Mouse (Mus musculus) CH12.LX (cell line): Measurements from ENCODE around the gene Eif3m. TPM values are rescaled to one million over a fixed set of nuclear protein-coding genes. Genes with fewer than 3 reads are reported as not detected.

ENCODE experiments used
- DNase-seq: peaks from one replicate; pipeline ENCODE4 v3.0.0-alpha.2; 2013; ENCODE audit errors: extremely low read depth
- H3K27ac ChIP-seq: 2 replicates; pipeline ENCODE4 v1.5.1; 2012; ENCODE audit warnings: low read depth, mild to moderate bottlenecking, control low read depth, moderate library complexity; ENCODE audit not compliant: insufficient read depth
- H3K27me3 ChIP-seq: replicated peaks from 2 replicates; pipeline ENCODE3; 2012; ENCODE audit warnings: inconsistent platforms
- H3K36me3 ChIP-seq, 2 experiments: replicated peaks in 1 of 2; 2 replicates each; pipeline versions ENCODE3 to v1.6.1; 2012; ENCODE audit warnings: inconsistent platforms in 1 of 2, low read length in 1 of 2, mild to moderate bottlenecking in 1 of 2, mixed read lengths in 1 of 2, moderate library complexity in 1 of 2; ENCODE audit not compliant: control insufficient read depth in 1 of 2, insufficient read depth in 1 of 2
- H3K4me1 ChIP-seq, 2 experiments: 2 replicates each; pipeline ENCODE4 v1.6.1; 2012; ENCODE audit warnings: inconsistent platforms in 1 of 2, moderate library complexity in 1 of 2; ENCODE audit not compliant: insufficient read depth in 2 of 2, control insufficient read depth in 1 of 2
- H3K4me2 ChIP-seq: 2 replicates; pipeline ENCODE4 v1.6.1; 2012; ENCODE audit warnings: low read depth, mild to moderate bottlenecking, control low read depth; ENCODE audit not compliant: poor library complexity, insufficient read depth, severe bottlenecking
- H3K4me3 ChIP-seq, 3 experiments: fragments of 150-350 bp in 1 of 3; sonication (generic) in 1 of 3; replicated peaks in 1 of 3; 2 replicates each; pipeline versions ENCODE3 to v1.5.1; 2011 to 2012; ENCODE audit warnings: low read depth in 2 of 3, low read length in 2 of 3, mild to moderate bottlenecking in 2 of 3, moderate library complexity in 2 of 3, control low read depth in 1 of 3, improper control_type of control experiment in 1 of 3, inconsistent platforms in 1 of 3, mixed read lengths in 1 of 3; ENCODE audit not compliant: poor library complexity in 1 of 3
- H3K79me2 ChIP-seq: replicated peaks from 2 replicates; pipeline ENCODE4 v1.6.1; 2012; ENCODE audit warnings: mild to moderate bottlenecking, moderate library complexity; ENCODE audit not compliant: control insufficient read depth, poor library complexity, insufficient read depth, severe bottlenecking; ENCODE audit errors: extremely low read depth
- H3K9ac ChIP-seq: 2 replicates; pipeline ENCODE4 v1.6.1; 2012; ENCODE audit warnings: low read depth, mild to moderate bottlenecking, control low read depth, moderate library complexity; ENCODE audit not compliant: insufficient read depth
- H3K9me3 ChIP-seq: replicated peaks from 2 replicates; pipeline ENCODE3; 2012; ENCODE audit warnings: low read length, inconsistent platforms, mixed read lengths
- CHD2 ChIP-seq: IDR thresholded peaks from 2 replicates; pipeline ENCODE4 v1.6.1; 2011; ENCODE audit warnings: low read length, improper control_type of control experiment
- EP300 ChIP-seq: IDR thresholded peaks from 2 replicates; pipeline ENCODE4 v1.6.1; 2011; ENCODE audit warnings: low read length, improper control_type of control experiment
- ETS1 ChIP-seq: conservative IDR thresholded peaks from 2 replicates; pipeline ENCODE4 v1.6.1; 2012; ENCODE audit warnings: low read depth, mild to moderate bottlenecking, inconsistent platforms, low read length, improper control_type of control experiment, moderate library complexity
- HCFC1 ChIP-seq: IDR thresholded peaks from 2 replicates; pipeline ENCODE4 v1.6.1; 2012; ENCODE audit warnings: low read depth, mild to moderate bottlenecking, inconsistent platforms, low read length, improper control_type of control experiment
- JUN ChIP-seq: IDR thresholded peaks from 2 replicates; pipeline ENCODE4 v1.6.1; 2011; ENCODE audit warnings: low read depth, mild to moderate bottlenecking, low read length, improper control_type of control experiment, moderate library complexity; ENCODE audit not compliant: insufficient read depth
- JUND ChIP-seq: conservative IDR thresholded peaks from 2 replicates; pipeline ENCODE4 v1.6.1; 2011; ENCODE audit warnings: low read depth, low read length, improper control_type of control experiment
- KAT2A ChIP-seq: IDR thresholded peaks from 2 replicates; pipeline ENCODE4 v1.6.1; 2012; ENCODE audit warnings: low read length, improper control_type of control experiment, inconsistent platforms; ENCODE audit not compliant: insufficient replicate concordance
- MYC ChIP-seq: IDR thresholded peaks from 2 replicates; pipeline ENCODE4 v1.6.1; 2011; ENCODE audit warnings: low read depth, mild to moderate bottlenecking, improper control_type of control experiment, low read length
- NELFE ChIP-seq: IDR thresholded peaks from 2 replicates; pipeline ENCODE4 v1.6.1; 2011; ENCODE audit warnings: low read depth, low read length, improper control_type of control experiment
- RAD21 ChIP-seq: IDR thresholded peaks from 2 replicates; pipeline ENCODE4 v1.6.1; 2011; ENCODE audit warnings: low read depth, mild to moderate bottlenecking, low read length, improper control_type of control experiment, moderate library complexity
- SMC3 ChIP-seq: IDR thresholded peaks from 2 replicates; pipeline ENCODE4 v1.6.1; 2011; ENCODE audit warnings: low read depth, low read length, improper control_type of control experiment
- UBTF ChIP-seq: IDR thresholded peaks from 2 replicates; pipeline ENCODE4 v1.6.1; 2012; ENCODE audit warnings: low read depth, mild to moderate bottlenecking, inconsistent platforms, low read length, improper control_type of control experiment, moderate library complexity
- ZC3H11A ChIP-seq: IDR thresholded peaks from 2 replicates; pipeline ENCODE4 v1.6.1; 2012; ENCODE audit warnings: low read depth, mild to moderate bottlenecking, inconsistent platforms, low read length, improper control_type of control experiment
- dilution Hi-C: fragments of 300-500 bp; cut with MboI; formaldehyde crosslinking; loops from 2 replicates; pipeline ENCODE4 v1.14.3; 2020; ENCODE audit warnings: low sequenced_read_pairs; ENCODE audit not compliant: extremely low pct_unique_long_range_greater_than_20kb, extremely low pct_ligation_motif_present
- in situ Hi-C: fragments of 300-500 bp; cut with MboI; formaldehyde crosslinking; loops from 3 replicates; pipeline ENCODE4 v1.14.3; 2019; ENCODE audit warnings: low sequenced_read_pairs, low pct_ligation_motif_present, low pct_unique_long_range_greater_than_20kb, mixed read lengths
- polyA plus RNA-seq: library from polyadenylated mRNA; unstranded; fragments of >175 nt; gene quantifications from 2 replicates; pipeline ENCODE4 v1.2.1, GENCODE M21; 2012; ENCODE audit warnings: low read depth; ENCODE audit not compliant: insufficient read length
- total RNA-seq, 2 experiments: library from RNA; depleted of rRNA; stranded (reverse); fragments of 300-350 nt in 1 of 2; fragments of >200 nt in 1 of 2; gene quantifications; 2 replicates each; pipeline ENCODE4 v1.2.3; 2012 to 2014

The Eif3m gene
- total and polyA plus RNA-seq, 3 experiments = 268 to 558 (median 273) TPM

DNA sequence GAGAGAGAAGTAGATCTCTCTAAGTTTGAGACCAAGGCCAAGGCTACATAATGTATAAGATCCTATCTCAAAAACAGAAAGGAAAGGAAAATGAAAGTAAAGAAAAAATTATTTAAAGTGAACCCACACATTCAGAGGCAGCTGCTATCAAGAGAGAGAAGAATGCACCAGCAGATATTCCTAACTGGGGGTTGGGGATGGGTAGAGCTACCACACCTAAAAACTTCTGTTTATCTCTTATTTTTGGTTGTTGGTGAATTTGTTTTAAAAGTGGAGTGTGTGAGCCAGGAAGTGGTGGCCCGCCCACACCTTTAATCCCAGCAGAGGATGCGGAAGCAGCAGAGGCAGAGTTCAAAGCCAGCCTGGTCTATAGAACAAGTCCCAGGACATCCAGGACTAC, 5.0 kb upstream of the Eif3m start:
- Histone ChIP-seq H3K36me3 (peaks cover 0 to 2% of the 10 kb centered on the region in 2 experiments), H3K27me3 (no peaks in the 10 kb centered on the region), H3K79me2 (no peaks in the 10 kb centered on the region)
- no peak for TF ChIP-seq UBTF
- TF ChIP-seq MYC = no peak
- no peak for TF ChIP-seq JUN
- TF ChIP-seq JUND = no peak
- no peak for TF ChIP-seq EP300
- TF ChIP-seq RAD21 = no peak
- TF ChIP-seq, all 38 proteins: peak for 0
- Histone ChIP-seq H3K4me2 (no peak overlapping the region), H3K4me1 (peaks cover 2 to 11% of the 10 kb centered on the region in 2 experiments; a peak in 1 of 4 replicates), H3K9ac (no peak overlapping the region), H3K4me3 (no peak overlapping the region), H3K9me3 (no peaks in the 10 kb centered on the region), H3K27ac (no peak overlapping the region)
- dilution Hi-C loops (no loop called here), in situ Hi-C loops (no loop called here)
- DNase-seq = no peak

DNA sequence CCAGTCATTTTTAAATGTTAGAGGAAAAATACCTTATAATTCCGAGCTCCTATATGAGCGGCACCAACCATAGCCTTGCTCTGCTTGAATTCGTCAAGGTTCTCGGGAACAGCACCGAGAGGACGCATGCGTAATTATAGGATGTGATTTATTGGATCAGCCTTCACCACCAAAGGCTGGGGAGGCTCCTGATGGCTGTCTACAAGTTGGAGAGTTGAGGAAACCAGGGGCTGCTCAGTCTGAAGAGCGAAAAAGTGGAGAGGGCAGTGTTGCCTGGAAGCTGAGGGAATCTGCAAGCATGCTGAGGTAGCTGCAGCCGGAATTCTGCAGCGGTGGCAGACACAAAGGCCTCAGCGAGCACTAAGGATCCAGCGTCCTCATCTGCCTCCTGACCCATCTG, 4.4 kb upstream of the Eif3m start:
- Histone ChIP-seq H3K4me3 (no peak overlapping the region), H3K4me2 (no peak overlapping the region), H3K9ac (no peak overlapping the region), H3K9me3 (no peaks in the 10 kb centered on the region), H3K4me1 (peaks cover 2 to 11% of the 10 kb centered on the region in 2 experiments; a peak in 1 of 4 replicates), H3K27me3 (no peaks in the 10 kb centered on the region), H3K79me2 (peaks cover 6% of the 10 kb centered on the region), H3K36me3 (peaks cover 0 to 2% of the 10 kb centered on the region in 2 experiments), H3K27ac (no peak overlapping the region)
- TF ChIP-seq KAT2A (no peak), MYC (no peak), HCFC1 (no peak), NELFE (no peak), UBTF (no peak)
- no peak for DNase-seq
- in situ Hi-C loops (no loop called here), dilution Hi-C loops (no loop called here)

- Histone ChIP-seq H3K27ac (no peak overlapping the region), H3K27me3 (no peaks in the 10 kb centered on the region), H3K4me3 (no peak overlapping the region), H3K9ac (no peak overlapping the region), H3K36me3 (peaks cover 0 to 5% of the 10 kb centered on the region in 2 experiments), H3K79me2 (peaks cover 21% of the 10 kb centered on the region), H3K4me2 (no peak overlapping the region), H3K9me3 (no peaks in the 10 kb centered on the region), H3K4me1 (peaks cover 2 to 22% of the 10 kb centered on the region in 2 experiments; a peak in 3 of 4 replicates)
- TF ChIP-seq CHD2 (no peak), ZC3H11A (no peak), JUN (no peak), SMC3 (no peak), ETS1 (no peak)
- in situ Hi-C loops = no loop called here
- DNase-seq = no peak
- dilution Hi-C loops = no loop called here
Observed at GRCm38 (mm10) chr2:105019457-105019856, 2.6 kb upstream of the Eif3m start.
